In the genomic region with DNA sequence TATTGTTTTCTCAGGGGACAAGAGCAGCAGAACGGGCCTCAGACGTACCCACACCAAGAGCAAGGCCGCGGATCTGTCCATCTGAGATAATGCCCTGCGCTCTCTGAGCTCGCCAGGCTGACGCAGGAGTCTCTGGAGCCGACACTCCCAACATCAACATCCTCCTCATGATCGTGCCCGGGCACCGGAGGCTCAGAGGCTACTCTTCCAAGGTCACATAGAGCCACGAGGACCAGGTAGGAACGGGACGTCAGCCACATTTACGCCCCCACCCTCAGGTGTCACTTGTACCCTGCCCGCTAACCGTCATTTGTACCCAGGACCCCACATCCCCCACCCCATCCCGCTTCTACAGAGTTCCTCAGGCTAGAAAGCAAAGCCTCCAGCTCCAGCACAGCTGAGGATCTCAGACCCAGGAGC, we compare ENCODE assay signal across 8 mouse cellular contexts. TPM values are rescaled to one million over a fixed set of nuclear protein-coding genes. Genes with fewer than 3 reads are reported as not detected.
DNase-seq lines count a peak whose midpoint lies in the region; ATAC-seq and TF ChIP-seq lines count a peak whose summit lies in the region.

No protein-coding gene starts in this region.

- peak overlapping the region; percentile 78 for H3K27ac ChIP-seq in left cerebral cortex, adult 2 months
- peak overlapping the region; percentile 94 for H3K27ac ChIP-seq in forebrain, embryonic 15.5 days (replicated peaks)
- H3K27ac ChIP-seq in liver, embryonic 11.5 days (ENCODE audit: low read depth, low read length) = peak overlapping the region; percentile 88
- peak overlapping the region; percentile 91 for H3K27ac ChIP-seq in midbrain, embryonic 15.5 days

- H3K4me2 ChIP-seq in forebrain, embryonic 15.5 days (replicated peaks) = peak overlapping the region; percentile 60
- H3K4me2 ChIP-seq in liver, embryonic 11.5 days = peak overlapping the region; percentile 86
- H3K4me2 ChIP-seq in midbrain, embryonic 15.5 days = peak overlapping the region; percentile 78

- peak overlapping the region; percentile 78 for H3K9ac ChIP-seq in forebrain, embryonic 15.5 days (replicated peaks)
- H3K9ac ChIP-seq in liver, embryonic 11.5 days (ENCODE audit: low read depth, low read length) = peak overlapping the region; percentile 78
- H3K9ac ChIP-seq in midbrain, embryonic 15.5 days = peak overlapping the region; percentile 79

- intact Hi-C loops in left cerebral cortex, adult 2 months (cut with DNase I) = no loop called here

- H3K27me3 ChIP-seq in forebrain, embryonic 15.5 days = no peaks in the 10 kb centered on the region
- no peaks in the 10 kb centered on the region for H3K27me3 ChIP-seq in liver, embryonic 11.5 days (replicated peaks; ENCODE audit: control insufficient read depth, insufficient read depth, low read length)
- H3K27me3 ChIP-seq in midbrain, embryonic 15.5 days (replicated peaks) = no peaks in the 10 kb centered on the region

- peaks cover 30% of the 10 kb centered on the region for H3K4me1 ChIP-seq in forebrain, embryonic 15.5 days
- H3K4me1 ChIP-seq in liver, embryonic 11.5 days (replicated peaks; ENCODE audit: control insufficient read depth, insufficient read depth, low read length) = peaks cover 26% of the 10 kb centered on the region
- H3K4me1 ChIP-seq in midbrain, embryonic 15.5 days = peaks cover 33% of the 10 kb centered on the region

- TF ChIP-seq CTCF in left cerebral cortex, adult 2 months (IDR thresholded peaks at IDR 0.05) = no peak

- no peaks in the 10 kb centered on the region for H3K36me3 ChIP-seq in forebrain, embryonic 15.5 days
- H3K36me3 ChIP-seq in liver, embryonic 11.5 days (ENCODE audit: control insufficient read depth, insufficient read depth, low read length) = no peaks in the 10 kb centered on the region
- H3K36me3 ChIP-seq in midbrain, embryonic 15.5 days (replicated peaks) = no peaks in the 10 kb centered on the region

- DNase-seq in left cerebral cortex, adult 2 months (ENCODE audit: extremely low spot score in 1 of 2, low spot score in 2 of 2) = peak in 1 of 2 experiments; percentile 35
- no peak for DNase-seq in left cerebral cortex, adult 9 months (ENCODE audit: low spot score in 2 of 2)
- DNase-seq in c-Kit-negative CD71-positive TER-119-positive erythroid progenitor cells, embryonic 14.5 days (ENCODE audit: low read depth, low spot score) = peak; percentile 69
- DNase-seq in liver, embryonic 11.5 days (ENCODE audit: low spot score) = no peak
- DNase-seq in layer of hippocampus, adult 11-12 months (ENCODE audit: low spot score) = no peak
- no peak for DNase-seq in Muller cell, postnatal 12 days (ENCODE audit: inconsistent ontology term)

- no peaks in the 10 kb centered on the region for H3K9me3 ChIP-seq in forebrain, embryonic 15.5 days
- no peaks in the 10 kb centered on the region for H3K9me3 ChIP-seq in liver, embryonic 11.5 days (ENCODE audit: control insufficient read depth, low read length)
- H3K9me3 ChIP-seq in midbrain, embryonic 15.5 days = no peaks in the 10 kb centered on the region

- peak; percentile 80 for ATAC-seq in forebrain, embryonic 15.5 days (replicated peaks)
- ATAC-seq in liver, embryonic 11.5 days (replicated peaks; ENCODE audit: low FRiP score) = peak; percentile 83
- peak; percentile 80 for ATAC-seq in midbrain, embryonic 15.5 days (replicated peaks)

- peak overlapping the region; percentile 72 for H3K4me3 ChIP-seq in left cerebral cortex, adult 2 months
- H3K4me3 ChIP-seq in forebrain, embryonic 15.5 days = peak overlapping the region; percentile 70
- peak overlapping the region; percentile 77 for H3K4me3 ChIP-seq in liver, embryonic 11.5 days (ENCODE audit: low read depth, low read length)
- H3K4me3 ChIP-seq in midbrain, embryonic 15.5 days = peak overlapping the region; percentile 82

- under 1% methylated on average over 18 of the region's 18 CpGs for WGBS in forebrain, embryonic 15.5 days
- 0% methylated on average over 18 of the region's 18 CpGs for WGBS in liver, embryonic 11.5 days
- 0% methylated on average over 18 of the region's 18 CpGs for WGBS in midbrain, embryonic 15.5 days

RNA-seq across cellular contexts. Expression of a gene that starts 0.4 kb away (rescaled TPM):
- 10 to 100 TPM; 63.7 to 76.7 TPM for total RNA-seq in left cerebral cortex, adult 2 months (2021)
- polyA plus RNA-seq in forebrain, embryonic 15.5 days (2015; fragmentation: Nextera tagmentation; extraction: Ambion mirVana) = 88.7 and 95.4 TPM in 2 replicates
- 130 TPM in 2 replicates for polyA plus RNA-seq in liver, embryonic 11.5 days (2014; fragmentation: Nextera tagmentation; extraction: Ambion mirVana)
- 71.2 and 81.5 TPM in 2 replicates for polyA plus RNA-seq in midbrain, embryonic 15.5 days (2015; fragmentation: Nextera tagmentation; extraction: Ambion mirVana)

RNA-seq across cellular contexts. Expression of a gene that starts 20.4 kb away (rescaled TPM):
- 10 to 100 TPM; 65.3 to 69.8 TPM for total RNA-seq in left cerebral cortex, adult 2 months (2021)
- polyA plus RNA-seq in forebrain, embryonic 15.5 days (2015; fragmentation: Nextera tagmentation; extraction: Ambion mirVana) = 18.8 and 19.7 TPM in 2 replicates
- 3.8 and 4.9 TPM in 2 replicates for polyA plus RNA-seq in liver, embryonic 11.5 days (2014; fragmentation: Nextera tagmentation; extraction: Ambion mirVana)
- 16.0 and 16.4 TPM in 2 replicates for polyA plus RNA-seq in midbrain, embryonic 15.5 days (2015; fragmentation: Nextera tagmentation; extraction: Ambion mirVana)

RNA-seq across cellular contexts. Expression of a gene that starts 26.2 kb away (rescaled TPM):
- total RNA-seq in left cerebral cortex, adult 2 months (2021) = not detected
- not detected in 2 replicates for polyA plus RNA-seq in forebrain, embryonic 15.5 days (2015; fragmentation: Nextera tagmentation; extraction: Ambion mirVana)
- polyA plus RNA-seq in liver, embryonic 11.5 days (2014; fragmentation: Nextera tagmentation; extraction: Ambion mirVana) = not detected in 2 replicates
- not detected in 2 replicates for polyA plus RNA-seq in midbrain, embryonic 15.5 days (2015; fragmentation: Nextera tagmentation; extraction: Ambion mirVana)

RNA-seq across cellular contexts. Expression of a gene that starts 27.2 kb away (rescaled TPM):
- total RNA-seq in left cerebral cortex, adult 2 months (2021) = 10 to 100 TPM; 19.8 to 22.2 TPM
- 36.4 and 37.9 TPM in 2 replicates for polyA plus RNA-seq in forebrain, embryonic 15.5 days (2015; fragmentation: Nextera tagmentation; extraction: Ambion mirVana)
- 76.4 and 85.4 TPM in 2 replicates for polyA plus RNA-seq in liver, embryonic 11.5 days (2014; fragmentation: Nextera tagmentation; extraction: Ambion mirVana)
- polyA plus RNA-seq in midbrain, embryonic 15.5 days (2015; fragmentation: Nextera tagmentation; extraction: Ambion mirVana) = 23.9 and 27.0 TPM in 2 replicates

RNA-seq across cellular contexts. Expression of a gene that starts 27.6 kb away (rescaled TPM):
- total RNA-seq in left cerebral cortex, adult 2 months (2021) = 10 to 100 TPM; 10.9 to 11.0 TPM
- polyA plus RNA-seq in forebrain, embryonic 15.5 days (2015; fragmentation: Nextera tagmentation; extraction: Ambion mirVana) = 13.0 and 13.2 TPM in 2 replicates
- 1.3 and 1.5 TPM in 2 replicates for polyA plus RNA-seq in liver, embryonic 11.5 days (2014; fragmentation: Nextera tagmentation; extraction: Ambion mirVana)
- polyA plus RNA-seq in midbrain, embryonic 15.5 days (2015; fragmentation: Nextera tagmentation; extraction: Ambion mirVana) = 10.6 and 11.3 TPM in 2 replicates
